Mouse (Mus musculus): ENCODE measurements around the gene Ubtd1.

- TF ChIP-seq FLI1 (IDR thresholded peaks at IDR 0.05; ENCODE audit: low read length) (no peak), GATA1 (IDR thresholded peaks at IDR 0.05; ENCODE audit: borderline replicate concordance, low read length) (no peak)
Measured at GRCm38 (mm10) chr19:41985994-41986393, 4.4 kb downstream of the Ubtd1 start.
